Mouse (Mus musculus) G1E-ER4 (cell line): ENCODE data around the gene Slc2a13. TPM values are rescaled to one million over a fixed set of nuclear protein-coding genes. Genes with fewer than 3 reads are reported as not detected.

ENCODE experiments used
- GATA1 ChIP-seq: IDR thresholded peaks from one replicate; pipeline ENCODE4 v1.8.0; 2012; ENCODE audit warnings: low read length, inconsistent platforms
- polyA plus RNA-seq: library from polyadenylated mRNA; stranded (reverse); fragments of >175 nt; gene quantifications from 2 replicates; pipeline ENCODE4 v1.2.3, GENCODE M21; 2012

Gene Slc2a13
- not detected in 2 replicates for polyA plus RNA-seq

- TF ChIP-seq GATA1 = no peak
Observed at GRCm38 (mm10) chr15:91573111-91573538, at the start of gene Slc2a13. Gene Slc2a13, minus strand, starts transcription at chr15:91573261.

- TF ChIP-seq GATA1 = no peak
Observed at GRCm38 (mm10) chr15:91616016-91616415, 43.0 kb upstream of the Slc2a13 start.

DNA sequence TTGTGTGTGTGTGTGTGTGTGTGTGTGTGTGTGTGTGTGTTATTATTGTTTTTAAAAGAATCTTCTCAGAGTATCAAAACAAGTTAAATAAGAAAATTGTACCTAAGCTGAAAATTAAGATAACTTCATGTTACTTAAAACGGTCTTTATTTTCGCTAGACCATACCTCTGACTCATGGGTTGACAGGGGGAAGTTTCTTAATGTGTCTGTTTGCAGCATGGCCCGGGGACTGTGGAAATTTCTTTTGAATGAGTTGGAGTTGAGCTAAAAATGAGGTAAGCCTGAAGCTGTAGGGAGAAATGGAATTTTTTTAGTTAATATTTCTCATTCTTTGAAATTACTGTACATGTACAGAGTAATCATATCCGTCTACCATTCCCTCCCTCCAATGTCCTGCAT is 42.5 kb upstream of the Slc2a13 start:
- TF ChIP-seq GATA1 = no peak

- no peak for TF ChIP-seq GATA1
Observed at GRCm38 (mm10) chr15:91613981-91614665, 41.1 kb upstream of the Slc2a13 start.

- no peak for TF ChIP-seq GATA1
Observed at GRCm38 (mm10) chr15:91609713-91610112, 36.7 kb upstream of the Slc2a13 start.

DNA sequence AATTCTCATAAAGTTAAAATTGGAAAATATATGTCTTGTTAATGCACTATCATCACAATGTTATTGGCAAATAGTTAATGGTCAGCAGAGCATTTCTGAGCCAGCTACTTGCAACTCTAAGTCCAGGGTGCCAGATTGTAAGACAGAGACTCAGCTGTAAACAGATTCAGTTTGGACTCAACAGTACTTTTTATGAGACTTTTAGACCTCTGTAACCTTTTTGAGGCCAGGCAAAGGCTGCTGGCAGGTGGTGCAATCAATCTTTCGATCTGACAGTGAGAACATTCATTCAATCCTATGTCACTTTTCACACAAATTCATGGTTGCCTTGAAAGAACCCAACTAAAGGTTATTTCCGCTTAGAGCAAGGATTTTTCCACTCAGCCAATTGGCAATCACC is 35.8 kb upstream of the Slc2a13 start:
- TF ChIP-seq GATA1 = no peak

GRCm38 (mm10) chr15:91601197-91601596 is 28.1 kb upstream of the Slc2a13 start:
- no peak for TF ChIP-seq GATA1

DNA sequence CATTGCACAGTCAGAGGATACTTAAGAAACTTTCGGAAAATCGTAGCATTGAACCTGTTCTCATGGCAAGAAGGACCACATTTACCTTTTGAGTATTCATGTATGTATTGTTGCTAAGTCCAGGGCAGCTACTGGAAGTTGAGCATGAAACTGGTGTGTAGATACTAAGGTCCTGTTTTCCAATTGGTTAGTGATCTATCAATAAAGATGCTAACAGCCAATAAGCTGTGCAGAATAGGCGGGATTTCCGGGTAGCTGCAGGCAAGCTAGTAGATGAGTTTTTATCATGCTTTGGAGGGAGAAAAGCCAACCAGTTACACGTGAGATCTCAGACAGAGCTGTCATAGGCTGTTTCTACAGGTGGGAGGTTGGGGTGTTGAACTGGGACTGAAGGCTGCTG is 24.2 kb upstream of the Slc2a13 start:
- no peak for TF ChIP-seq GATA1

DNA sequence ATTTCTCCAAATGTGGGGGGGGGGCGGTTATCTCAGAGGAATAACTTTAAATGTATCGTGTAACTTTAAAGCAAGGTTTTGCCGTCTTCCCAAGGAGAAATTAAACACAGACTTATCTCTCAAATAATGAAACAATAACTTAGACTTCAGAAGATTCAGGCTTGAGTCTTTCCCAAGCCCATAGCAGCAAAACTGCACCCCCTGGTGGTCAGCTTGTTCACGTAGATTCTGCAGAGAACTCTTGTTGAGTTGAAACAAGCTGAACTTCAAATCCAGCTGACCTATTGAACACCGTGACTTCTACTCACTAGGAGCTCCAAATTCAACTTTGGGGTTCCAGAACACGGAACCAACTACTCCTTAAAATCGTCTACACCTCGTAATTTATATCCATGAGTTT is 1.4 kb upstream of the Slc2a13 start:
- no peak for TF ChIP-seq GATA1

DNA sequence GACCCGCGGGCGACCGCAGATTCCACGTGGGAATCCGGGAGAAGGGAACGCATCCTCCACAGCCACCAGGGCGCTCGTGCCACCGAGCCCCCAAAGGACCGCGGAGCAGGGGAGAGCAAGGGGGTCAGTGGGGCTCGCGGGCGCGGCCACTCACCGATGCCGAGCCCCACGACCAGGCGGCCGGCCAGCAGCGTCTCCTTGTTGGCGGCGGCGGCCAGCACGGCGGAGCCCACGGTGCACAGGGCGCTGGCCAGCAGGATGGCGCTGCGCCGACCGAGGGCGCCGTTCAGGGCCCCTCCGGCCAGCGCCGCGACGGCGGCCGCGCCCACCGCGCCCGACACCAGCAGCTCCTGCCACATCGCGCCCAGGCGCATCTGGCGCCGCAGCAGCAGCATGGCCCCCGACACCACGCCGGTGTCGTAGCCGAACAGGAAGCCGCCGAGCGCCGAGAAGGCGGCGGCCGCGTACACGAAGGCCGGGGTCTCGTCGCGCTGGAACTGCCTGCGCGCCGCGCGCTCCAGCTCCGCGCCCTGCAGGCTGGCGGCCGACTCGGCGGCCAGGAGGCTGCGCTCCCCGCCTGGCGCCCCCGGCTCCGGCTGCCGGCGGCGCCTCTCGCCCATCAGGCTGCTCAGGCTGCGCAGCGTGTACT is 516 bp downstream of the Slc2a13 start:
- TF ChIP-seq GATA1 = no peak

DNA sequence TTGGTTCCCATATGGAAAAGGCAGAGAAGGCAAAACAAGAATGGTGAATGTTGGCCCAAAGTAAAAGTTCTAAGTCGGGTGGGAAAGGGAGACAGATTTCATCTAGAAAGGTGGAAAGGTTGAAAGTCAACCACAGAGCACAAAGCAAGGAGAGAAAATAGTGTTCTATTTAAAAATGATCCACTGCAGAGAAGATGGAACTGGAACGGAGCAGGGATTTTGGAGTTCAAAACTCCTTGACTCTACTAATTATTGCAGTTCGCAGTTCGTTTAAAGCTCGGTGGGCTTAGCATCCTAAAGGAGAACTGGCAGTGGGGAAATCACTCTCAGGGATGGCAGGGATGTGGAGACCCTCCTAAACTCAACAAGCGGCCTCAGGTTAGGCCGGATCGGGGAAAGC is 1.1 kb downstream of the Slc2a13 start:
- TF ChIP-seq GATA1 = no peak

- TF ChIP-seq GATA1 = no peak
Observed at GRCm38 (mm10) chr15:91566784-91567183, 6.3 kb downstream of the Slc2a13 start.

DNA sequence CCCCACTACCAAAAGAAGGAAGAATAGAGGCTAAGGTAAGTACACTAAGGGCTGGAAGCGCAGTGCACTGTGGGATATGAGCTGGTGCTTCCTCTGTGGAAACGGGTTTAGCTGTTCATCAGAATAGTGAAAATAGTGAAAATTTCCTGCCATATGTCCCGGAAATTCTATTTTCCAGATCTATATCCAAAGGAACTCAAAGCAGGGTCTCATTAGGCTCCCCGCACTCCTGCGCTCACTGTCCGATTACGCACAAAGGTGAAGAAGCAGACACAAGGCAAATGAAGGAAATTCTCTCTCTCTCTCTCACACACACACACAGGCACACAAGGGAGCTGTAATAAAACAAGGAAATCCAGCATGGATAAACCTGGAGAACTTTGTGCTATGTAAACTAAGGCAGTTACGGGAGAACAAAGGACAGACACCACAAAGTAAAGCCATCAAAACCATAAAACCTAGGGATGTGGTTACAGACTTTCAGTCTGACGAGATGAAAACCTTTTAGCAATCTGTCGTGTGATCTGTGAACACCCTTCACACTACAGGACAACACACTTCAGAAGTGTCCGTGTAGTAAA is 7.9 kb downstream of the Slc2a13 start:
- TF ChIP-seq GATA1 = no peak

DNA sequence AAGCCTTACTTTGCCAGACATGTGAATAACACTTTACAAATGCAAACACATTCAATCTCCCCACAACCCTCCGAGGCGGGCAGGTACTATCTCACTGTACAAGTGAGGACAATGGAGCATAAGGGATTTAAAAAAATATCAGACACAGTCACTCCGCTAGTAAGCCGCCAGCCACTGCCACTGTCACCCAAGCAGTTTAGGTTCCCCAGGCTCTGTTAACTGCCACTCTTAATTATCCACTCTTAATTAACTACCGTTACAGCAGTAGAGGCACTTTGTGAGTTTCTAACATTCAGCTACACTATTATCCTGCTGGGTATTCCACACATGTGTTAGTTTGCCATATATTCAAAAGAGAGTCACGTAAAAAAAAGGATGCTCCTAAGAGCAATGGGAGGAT is 11.3 kb downstream of the Slc2a13 start:
- TF ChIP-seq GATA1 = no peak

DNA sequence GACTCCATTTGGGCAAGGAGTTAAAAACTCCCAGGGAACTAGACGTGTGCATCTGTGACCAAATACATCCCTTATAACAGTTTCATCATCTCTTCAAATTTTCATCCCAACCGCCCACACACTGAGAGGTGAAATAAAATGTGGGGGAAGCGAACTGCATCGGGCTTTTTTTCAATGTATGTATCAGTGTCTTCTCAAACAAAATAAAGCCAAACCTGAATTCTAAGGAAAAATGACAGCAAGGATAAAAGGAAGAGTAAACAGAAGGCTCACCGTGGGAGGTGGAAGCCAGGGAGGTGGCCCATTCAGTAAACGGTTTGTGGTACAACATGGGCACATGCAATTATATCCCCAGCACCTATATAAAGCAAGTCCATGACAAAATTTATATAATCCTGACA is 17.7 kb downstream of the Slc2a13 start:
- no peak for TF ChIP-seq GATA1

DNA sequence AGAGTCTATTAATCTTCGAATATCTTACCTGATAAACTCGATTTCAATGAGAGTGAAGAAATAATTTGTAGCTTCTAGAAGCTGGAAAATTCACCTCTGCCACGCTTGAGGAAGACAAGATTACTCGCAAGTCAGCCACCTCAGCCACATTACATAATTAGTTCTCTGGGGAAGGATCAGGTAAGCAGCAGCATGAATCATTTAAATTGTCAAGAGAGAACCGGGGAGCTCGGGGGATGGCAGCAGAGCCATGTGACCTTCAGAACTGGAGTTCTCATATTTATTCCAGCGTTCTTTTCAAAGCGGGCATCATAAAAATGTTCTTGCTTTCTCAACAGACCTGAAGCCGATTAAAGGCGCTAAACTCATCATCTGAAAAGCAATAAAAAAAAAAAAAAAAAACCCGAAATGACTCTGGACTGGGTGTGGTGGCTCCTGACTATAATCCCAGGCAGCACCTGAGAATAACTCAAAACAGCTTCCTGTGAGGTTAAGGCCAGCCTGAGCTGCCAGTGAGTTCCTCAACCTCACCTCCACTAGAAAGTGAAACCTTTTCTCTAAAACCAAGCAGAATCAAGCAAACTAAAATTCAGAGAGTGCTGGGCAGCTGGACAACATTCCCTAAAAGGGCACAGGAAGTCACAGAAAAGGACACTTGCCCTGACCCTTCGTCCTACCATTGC is 24.3 kb downstream of the Slc2a13 start:
- TF ChIP-seq GATA1 = no peak
